Mouse (Mus musculus) inflammation-experienced regulatory T-cells, adult 6 months (primary cell): ENCODE results near the gene Dysf. TPM values are rescaled to one million over a fixed set of nuclear protein-coding genes. Genes with fewer than 3 reads are reported as not detected.

Experiments
- ATAC-seq: one replicate; pipeline ENCODE4 v1.8.0; 2017
- polyA plus RNA-seq, 3 experiments: library from polyadenylated mRNA; unstranded; fragments of 100-300 nt; shearing (Covaris generic); gene quantifications; one replicate each; pipeline ENCODE4 v1.2.1; 2017

Dysf gene
- polyA plus RNA-seq, 3 experiments from 2014 or later, result not detected

DNA sequence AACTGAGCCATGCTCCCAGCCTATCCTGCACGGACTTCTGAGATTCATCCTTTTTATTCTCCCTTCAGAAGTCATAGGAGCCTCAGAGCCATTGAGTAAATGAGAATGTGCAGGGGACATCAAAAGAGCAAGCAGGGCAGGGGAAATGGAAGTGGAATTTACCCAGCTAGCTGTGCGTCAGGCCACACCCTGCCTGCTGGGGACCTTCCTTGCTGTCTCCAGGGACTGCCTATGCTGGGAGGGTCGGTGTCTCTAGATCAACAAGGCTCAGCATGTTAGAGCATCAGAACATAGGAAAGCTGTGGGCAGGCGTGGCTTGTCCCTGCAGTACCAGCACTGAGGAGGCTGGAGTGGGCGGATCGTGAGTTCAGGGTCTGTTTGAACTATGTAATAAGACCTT, 42.6 kb downstream of the Dysf start:
- ATAC-seq, result no peak

DNA sequence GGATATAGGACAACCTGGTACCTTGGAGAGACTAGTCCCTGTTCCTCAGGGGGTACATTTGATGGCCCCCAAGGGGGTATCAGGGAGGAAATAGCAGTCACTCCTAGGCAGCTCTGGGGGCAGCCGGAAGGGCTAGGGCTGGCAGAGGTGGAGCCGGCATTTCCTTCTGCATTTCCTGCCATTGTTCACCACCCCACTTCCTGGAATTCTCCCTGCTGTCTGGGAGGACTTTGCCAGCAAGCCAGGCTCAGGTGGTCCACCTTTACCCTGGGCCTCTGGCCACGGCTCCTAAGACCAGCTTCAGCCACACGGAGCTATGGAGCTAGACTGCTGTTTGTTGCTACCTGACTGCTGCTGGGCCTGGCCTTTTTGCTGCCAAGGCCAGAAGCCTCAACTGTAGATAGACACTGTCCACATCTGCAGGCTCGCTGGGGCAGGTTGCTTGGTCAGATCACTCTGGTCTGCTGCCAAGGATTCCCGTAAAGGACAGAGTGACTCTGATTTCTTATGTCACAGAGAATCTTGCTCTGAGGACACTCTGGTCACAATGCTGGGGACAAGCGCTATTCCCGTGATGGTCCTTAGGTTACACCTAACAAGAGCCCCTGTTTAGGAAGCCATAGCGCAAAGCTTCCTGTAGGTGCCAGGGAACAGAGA, 45.6 kb downstream of the Dysf start:
- no peak for ATAC-seq

DNA sequence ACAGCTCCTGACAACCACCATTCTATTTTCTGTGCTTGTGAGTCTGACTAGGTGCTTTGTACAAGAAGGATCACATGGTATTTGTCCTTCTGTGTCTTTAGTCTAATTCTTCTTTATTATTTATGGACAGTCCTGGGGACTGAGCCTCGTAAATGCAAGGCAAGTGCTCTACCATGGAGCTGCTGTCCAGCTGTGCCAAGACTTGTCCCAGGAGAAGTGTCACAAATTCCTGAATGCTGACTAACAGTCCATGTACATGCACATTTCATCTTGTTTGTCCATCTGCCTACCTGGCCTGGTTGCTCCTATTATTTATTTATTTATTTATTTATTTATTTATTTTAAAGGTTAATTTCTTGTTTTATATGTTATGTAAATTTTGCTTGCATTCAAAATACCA, 47.2 kb downstream of the Dysf start:
- no peak for ATAC-seq

DNA sequence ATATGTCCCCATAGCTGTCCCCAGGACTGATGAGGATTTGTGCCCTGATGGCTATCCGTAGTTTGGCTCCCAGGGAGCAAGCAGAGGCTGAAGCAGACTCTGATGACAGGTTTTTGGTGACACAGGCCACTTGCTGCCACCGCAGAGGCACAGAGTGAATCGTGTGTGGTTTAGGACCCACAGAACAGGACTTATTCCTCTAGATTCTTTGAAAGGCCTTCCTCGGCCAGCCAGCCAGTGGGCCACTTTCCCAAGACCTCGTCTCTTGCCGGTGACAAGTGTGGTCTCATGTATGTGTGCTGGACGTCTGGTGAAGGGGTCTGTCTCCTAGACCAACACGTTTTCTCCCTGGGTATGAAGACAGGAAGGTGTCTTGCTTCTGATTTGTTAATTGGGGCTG, 48.8 kb downstream of the Dysf start:
- no peak for ATAC-seq

DNA sequence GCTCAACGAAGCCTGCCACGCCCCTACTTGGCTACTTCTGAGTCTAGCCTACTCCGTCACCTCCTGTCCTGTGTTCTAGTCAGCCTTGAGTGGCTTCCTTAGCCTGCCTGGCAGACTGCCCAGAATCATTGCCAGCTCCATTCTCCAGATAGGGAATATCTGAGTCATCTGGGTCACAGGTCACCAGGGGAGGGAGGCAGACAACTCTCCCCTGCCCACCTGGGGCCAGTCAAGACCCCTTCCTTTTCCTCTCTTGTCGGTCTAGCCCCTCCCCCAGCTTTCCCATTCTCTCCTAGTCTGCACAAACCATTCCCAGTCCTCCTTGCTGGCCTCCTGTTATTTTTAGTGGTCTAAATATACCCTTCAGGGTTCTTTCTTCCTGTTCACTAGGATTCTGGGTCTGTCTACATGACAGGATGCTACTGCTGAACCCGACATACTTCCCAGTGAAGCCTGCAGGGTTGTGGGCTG, 50.3 kb downstream of the Dysf start:
- no peak for ATAC-seq

DNA sequence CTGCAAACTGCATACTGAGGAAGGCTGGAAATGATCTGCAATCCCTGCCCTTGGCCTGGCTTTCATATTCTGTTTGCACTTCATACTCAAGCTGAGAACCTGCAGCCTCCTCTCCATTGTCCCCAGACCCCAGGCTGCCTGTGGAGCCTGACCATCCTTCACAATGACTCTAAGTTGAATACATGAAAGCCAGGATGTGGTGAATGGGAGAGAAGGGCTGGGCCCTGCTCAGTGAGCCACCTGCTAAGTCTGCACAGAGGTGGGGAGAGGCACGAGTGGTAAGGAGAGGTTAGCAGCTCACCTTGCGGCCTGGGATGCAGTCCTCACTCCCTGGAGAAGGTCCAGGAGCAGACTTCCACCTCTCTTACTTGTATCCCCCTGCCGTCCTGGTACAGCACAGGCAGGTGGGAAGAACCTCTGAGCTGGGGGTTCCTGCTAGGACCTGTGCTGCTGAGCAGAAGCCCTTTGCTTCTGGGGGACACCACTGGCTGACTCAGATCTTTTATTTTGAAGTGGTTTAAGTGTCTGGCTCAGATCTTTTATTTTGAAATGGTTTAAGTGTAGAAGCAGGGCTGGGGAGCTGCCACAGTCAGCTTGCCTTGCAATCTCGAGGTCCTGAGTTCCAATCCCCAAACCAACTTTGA, 51.5 kb downstream of the Dysf start:
- ATAC-seq, result no peak

DNA sequence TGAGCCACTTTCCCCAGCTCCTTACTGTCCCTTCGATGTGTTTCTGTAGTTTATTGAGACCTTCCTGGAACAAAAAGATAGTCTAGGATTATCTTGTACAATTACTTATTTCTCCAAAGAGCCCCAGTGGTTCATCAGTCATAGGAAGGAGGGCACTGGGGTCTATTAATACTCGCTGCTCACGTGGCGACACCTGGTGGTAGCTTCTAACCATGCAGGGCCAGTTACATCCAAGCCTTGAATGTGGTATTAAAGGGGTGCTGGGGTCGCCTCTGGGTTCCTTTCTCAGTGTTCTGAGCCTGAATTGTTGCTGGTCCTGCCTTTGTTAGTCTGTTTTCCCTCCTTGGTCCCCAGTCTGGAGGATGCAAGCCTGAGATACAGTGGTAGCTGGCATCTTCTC, 52.9 kb downstream of the Dysf start:
- ATAC-seq, result no peak

DNA sequence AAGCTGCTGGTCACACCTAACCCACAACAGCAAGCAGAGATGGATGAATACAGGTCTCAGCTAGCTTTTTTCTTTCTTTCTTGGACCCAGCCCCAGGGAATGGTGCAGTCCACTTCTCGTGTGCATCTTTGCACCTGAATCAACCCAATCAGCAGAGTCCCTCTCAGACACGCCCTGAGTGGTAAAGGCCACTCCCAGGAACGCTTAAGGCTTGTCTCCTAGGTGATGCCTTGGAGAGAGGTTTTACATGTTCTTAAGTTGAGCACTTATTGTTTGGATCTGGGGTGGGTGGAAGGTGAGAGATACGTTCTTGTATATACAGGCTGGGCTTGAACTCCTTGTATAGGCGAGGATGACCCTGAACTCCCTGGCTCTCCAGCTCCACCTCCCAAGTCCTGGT, 54.2 kb downstream of the Dysf start:
- no peak for ATAC-seq

DNA sequence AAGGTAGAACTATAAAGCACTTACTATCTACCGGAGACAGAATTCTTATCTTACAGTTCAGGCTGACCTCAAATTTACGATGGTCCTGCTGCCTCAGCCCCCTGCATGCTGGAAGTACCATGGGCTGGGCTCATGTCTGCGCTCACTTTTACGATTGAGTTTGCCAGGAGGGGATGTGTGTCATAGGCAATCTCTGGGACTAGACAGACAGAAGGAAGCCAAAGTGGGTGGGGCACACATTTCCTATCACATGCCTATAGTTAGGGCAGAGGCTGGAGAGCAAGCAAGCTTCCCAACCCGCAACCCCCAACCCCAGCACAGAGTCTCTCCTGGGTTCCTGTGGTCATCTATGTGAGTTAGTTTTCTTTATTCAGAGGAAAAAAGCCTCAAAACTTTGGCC, 59.8 kb downstream of the Dysf start:
- no peak for ATAC-seq

DNA sequence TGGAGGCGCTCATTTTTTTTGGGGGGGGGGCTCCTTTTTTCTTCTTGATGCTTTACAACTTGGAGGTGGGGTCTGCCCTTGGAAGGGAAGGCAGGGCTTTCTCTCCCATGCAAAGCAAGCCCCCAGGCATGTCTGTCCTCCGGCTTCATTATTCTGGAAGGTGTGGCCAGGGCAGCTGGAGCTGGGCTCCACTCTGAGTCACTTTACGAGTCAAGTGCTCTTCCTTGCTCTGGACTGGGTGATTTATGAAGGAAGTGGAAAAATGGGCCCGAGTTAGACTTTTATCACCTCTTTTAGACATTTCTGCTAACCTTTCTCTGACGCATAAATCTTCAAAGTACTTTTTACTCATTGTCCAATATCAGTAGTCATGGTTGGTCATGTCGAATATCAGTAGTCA, 61.9 kb downstream of the Dysf start:
- ATAC-seq, result no peak

DNA sequence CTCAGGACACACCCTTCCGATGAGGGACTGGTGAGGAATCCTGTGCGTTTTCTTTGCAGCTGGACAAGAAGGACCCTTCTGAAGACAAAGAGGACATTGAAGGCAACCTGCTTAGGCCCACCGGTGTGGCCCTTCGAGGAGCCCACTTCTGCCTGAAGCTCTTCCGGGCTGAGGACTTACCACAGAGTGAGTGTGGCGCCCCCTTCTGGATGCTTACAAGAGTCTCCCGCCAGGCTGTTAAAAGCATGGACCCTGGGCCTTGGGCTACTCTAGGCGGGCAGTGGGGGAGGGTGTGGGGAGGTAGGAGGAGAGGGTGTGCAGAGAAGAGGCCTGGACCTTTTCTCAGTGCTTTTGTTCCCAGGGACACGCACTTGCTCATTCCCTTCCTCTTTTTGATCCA, 64.2 kb downstream of the Dysf start:
- no peak for ATAC-seq

DNA sequence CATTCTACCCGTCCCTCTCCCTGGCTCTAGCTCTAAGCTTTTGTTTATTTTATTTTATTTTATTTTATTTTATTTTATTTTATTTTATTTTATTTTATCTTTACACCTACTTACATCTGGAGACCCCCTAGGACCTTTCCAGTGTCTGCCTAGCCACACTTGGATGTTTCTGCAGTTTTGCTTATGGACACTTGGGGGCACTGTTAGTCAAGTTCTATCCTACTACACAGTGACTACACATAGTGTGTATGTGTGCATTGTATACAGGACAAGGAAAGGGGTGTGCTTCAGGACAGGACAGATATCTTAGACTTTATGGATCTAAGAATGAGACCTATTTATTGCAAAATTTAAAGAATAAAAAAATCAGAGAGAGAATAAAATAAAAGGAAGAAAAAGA, 69.8 kb downstream of the Dysf start:
- ATAC-seq, result no peak

DNA sequence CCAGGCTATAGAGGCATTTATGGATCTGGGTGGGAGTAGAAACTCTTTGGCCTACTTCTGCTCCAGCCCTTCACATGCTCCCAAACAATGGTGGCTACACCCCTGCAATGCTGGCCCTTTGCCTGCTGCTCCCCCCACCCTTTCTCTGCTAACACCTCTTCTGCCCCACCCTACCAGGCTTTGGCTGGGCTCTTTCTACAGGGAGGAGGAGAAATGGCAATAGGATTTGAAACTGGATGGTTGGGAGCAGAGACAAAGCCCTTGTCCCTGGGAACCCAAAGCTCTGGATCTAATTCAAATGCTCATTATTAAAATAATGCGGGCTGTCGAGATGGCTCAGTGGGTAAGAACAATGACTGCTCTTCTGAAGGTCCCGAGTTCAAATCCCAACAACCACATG, 72.2 kb downstream of the Dysf start:
- ATAC-seq, result no peak

DNA sequence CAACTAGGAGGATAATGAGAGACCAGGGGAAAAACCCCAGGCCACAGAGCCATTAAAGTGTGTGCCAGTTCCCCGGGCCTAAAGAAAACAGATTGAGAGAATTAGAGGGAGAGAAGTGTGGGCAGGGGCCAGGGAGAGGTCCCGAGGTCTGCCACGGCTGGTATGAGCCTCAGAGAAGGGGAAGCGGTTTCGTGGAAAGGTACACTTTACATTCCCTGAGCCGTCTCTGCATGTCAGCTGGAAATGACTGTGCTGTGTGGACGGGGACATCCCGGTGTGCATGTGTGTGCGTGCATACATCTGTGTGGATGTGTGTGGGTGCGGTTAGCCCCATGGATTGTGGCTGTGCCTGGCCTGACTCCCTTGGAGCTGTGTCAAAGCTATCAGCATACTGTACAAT, 76.4 kb downstream of the Dysf start:
- ATAC-seq, result no peak

DNA sequence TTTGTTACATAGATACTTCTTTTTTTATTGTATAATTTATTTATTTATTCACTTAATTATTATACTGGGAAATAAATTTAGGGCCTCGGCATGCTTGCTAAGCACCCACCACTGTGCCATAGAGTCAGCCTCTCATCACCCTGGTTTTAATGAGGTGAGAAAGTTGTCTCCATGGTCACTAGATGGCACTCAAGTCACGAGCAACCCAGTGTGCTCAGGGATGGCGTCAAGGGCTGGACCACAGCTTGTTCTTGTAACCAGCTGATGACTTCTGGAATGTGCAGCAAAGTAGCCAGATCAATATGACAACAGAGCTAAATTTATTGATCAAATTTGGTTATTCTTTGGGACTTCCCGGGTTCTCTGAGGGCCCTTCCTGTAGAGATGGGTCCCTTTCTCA, 85.1 kb downstream of the Dysf start:
- no peak for ATAC-seq

DNA sequence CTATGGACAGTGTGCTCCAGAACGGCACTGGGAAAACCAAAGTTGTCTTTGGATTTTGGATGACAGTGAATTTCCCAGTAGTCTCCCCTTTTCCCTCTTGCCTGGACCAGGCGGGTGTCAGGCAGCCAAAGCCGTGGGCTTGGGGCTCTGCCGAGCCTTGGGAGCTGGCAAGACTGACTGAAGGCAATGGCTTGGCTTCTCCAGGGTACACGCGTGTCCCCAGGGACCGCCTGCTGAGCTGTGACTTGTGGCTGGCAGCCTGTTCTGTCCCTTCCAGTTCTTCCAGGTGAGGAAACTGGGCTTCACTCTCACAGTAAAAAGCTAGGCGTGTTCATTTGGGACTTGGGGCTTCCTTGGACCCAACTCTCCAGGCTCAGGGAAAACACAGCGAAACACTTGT, 86.1 kb downstream of the Dysf start:
- ATAC-seq, result no peak

DNA sequence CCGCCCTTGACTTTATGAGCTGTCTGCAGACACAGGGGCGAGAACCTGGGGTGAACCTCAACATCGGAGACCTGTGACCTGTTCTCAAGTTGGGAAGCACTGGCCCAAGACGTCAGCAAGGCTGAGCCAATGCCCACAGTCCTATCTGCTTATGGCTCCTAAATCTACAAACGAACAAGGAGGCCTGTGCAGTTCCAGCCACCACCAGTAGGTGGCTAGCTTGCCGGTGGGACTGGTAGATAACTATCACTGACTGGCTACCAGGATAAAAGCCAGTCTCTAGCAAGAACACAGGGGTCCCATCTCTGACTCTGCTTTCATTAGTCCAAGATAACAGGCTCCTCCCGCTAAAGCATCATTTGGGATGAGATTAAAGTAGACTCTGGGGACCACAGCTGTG, 86.6 kb downstream of the Dysf start:
- ATAC-seq, result no peak

DNA sequence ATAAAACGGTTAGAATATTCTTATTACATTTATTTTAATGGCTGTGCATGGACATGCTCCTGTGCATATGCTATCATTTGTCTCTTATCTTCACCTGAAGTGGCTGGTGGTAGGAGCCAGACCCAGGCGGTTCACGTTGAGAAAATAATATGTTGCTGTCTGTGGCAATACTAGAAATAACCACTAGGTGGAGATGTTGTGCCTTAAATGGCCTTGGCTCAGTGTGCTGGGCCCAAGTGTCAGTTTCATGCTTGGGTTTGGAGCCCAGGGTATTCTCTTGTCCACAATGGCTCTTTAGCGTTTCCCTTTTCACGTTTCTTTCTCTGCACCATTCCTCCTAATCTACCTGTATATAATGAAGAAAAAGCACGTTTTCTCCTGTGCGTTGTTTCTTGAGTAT, 87.5 kb downstream of the Dysf start:
- ATAC-seq, result no peak

DNA sequence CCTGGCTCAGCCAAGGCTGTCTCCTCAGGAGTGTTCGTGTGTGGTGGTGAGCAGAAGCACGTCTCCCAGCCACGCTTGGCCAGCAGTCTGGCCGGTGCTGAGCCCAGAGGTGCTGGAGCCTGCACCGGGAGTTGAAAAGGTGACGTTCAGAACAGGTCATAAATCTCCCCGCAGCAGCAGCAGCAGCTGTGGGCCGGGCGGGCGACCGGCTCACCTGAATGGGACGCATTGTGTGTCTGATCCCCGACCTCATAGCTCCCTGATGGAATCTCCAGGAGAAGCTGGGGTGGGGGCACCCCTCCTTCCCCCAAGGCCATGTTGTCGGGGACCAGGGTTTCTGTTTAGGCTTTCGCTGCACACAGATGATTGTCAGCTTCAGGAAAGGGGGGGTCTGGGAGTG, 93.6 kb downstream of the Dysf start:
- ATAC-seq, result no peak

DNA sequence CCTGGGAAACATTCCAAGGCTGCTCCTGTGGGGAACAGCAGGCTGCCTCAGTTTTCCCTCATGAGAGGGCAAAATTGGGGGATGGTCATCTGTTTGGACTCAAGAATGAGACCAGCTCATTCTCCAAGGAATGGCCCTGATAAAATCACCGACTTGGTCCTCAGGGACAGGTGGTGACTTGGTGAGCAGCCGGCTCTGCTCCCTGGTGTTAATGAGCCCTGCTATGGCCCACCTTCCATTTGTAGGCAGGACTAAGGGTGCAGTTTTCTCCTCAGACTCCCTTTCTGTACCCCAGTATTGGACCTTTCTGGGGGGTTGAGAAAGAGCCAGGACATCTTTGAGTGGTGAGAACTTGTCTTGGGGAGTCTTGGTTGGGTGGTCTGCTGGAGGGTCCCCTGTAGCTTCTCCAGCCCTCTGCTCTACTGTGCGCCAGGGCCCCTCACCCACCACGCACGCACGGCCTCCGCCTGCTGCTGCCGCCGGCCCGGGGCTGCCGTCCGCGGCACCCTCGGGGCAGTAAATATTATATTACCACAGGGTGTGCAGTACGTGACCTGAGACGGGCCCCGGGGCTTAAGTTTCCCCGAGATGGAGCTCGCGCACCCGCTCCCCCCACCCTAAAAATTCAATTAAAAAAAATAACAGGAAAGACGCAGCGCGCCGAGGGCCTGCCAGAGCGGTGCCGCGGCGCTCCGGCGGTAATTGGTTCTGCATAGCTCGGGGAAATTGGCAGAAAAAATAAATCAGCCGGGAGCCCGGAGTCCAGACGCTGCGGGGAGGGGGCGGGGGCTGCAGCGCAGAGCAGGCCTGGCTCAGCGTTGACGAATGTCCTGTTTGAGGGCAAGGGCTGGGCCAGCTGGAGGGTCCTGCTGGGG, 97.0 kb downstream of the Dysf start:
- ATAC-seq, result no peak

DNA sequence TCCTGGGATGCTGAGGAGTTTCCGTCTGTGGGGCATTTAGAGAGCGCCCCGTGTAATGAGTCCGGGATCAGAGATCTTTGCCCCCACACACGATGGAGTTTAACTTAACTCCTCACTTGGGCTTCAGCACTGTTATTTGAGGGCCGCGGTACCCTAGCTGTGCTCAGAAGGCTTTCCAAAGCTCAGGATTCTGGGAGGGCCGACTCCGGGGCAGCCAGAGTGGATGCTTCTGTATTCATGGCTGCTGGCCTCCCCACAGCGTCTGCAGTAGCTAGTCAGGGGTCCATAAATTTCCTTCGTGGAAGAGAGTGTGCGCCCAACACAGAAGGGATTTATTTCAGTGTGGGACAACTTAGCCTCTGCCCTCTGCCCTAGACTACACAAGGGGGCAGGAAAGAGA, 97.7 kb downstream of the Dysf start:
- ATAC-seq, result no peak

DNA sequence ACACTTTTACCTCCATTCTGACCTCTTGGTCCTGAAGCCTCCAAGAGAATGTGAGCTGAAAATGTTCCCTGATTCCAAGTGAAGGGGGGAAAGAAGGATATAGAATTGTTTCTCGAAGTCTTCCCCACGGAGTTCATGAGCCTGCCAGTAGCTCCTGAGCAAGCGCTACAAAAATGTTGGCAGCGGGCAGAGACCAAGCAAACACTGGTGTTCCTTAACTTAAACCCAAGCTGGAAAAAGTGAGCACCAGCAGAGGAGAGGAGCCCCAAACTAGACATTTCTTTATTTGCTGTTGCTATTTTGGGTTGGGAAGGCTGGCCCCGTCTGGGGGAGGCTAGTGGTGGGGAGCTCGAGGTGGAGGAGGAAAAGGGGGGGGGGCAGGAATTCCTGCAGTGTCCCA, 102.0 kb downstream of the Dysf start:
- ATAC-seq, result no peak

DNA sequence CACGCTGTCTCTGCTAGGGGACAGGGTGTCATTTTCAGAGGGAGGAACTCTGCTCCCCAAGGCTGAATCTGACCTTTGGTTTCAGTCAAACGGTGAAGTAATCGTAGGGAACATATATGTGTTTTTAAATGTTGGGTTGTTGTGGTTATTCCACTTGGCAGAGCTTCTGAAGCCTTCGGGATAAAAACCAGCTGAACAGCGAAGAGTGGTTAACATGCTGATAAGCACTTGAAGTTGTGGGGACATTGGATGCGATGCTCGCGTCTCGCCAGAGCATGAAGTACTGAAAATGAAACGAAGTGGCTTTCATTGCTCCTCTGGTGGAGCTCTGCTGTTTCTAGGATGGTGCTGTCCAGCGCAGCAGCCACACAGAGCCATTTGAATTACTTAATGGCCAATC, 102.7 kb downstream of the Dysf start:
- no peak for ATAC-seq
